25 mouse cellular contexts compared by ENCODE assay signal in the genomic region with DNA sequence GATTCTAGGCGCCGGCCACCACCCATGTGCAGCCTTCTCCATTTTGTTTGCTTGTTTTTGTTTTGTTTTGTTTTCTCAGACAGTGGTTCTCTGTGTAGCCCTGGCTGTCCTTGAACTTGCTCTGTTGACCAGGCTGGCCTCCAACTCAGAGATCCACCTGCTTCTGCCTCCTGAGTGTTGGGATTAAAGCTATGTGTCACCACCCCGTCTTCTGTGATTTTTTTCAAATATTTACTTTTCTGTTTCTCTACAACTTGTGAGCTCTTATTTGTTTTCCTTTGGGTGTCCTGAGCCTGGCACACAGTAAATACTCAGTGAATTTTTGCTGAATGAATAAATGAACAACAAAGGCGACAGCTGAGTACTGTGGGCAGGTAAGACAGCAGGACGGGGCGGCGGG. TPM values are rescaled to one million over a fixed set of nuclear protein-coding genes. Genes with fewer than 3 reads are reported as not detected.
"Had no signal": no experiment of that assay in that cellular context is flagged by ENCODE, and none has a peak within 500 bp of the region (broad histone marks: within the 10 kb centered on the region; RNA-seq: fewer than 3 reads in every experiment).

No protein-coding gene starts in this region.

- H3K27ac ChIP-seq: gastrocnemius, adult 2 months; hindbrain, embryonic 13.5 days; kidney, embryonic 15.5 days; kidney, postnatal 0 days; liver, embryonic 15.5 days had no signal

- H3K4me3 ChIP-seq: gastrocnemius, adult 2 months; heart, embryonic 12.5 days; hindbrain, embryonic 13.5 days; kidney, embryonic 15.5 days; limb, embryonic 12.5 days; liver, embryonic 13.5 days; liver, embryonic 15.5 days had no signal

- DNase-seq: gastrocnemius, adult 2 months; gastrocnemius, postnatal 10 days; gastrocnemius, postnatal 25 days; heart, adult 18-20 months; heart, postnatal 10 days; heart, postnatal 4 days; kidney, adult 11 months; kidney, adult 2 months; kidney, adult 9 months; kidney, postnatal 14 days; kidney, postnatal 36 days; layer of hippocampus, adult 9-11 months; layer of hippocampus, postnatal 36 days; left cerebral cortex, postnatal 4 days; liver; liver, embryonic 13.5 days; liver, postnatal 0 days had no signal

- H3K9ac ChIP-seq: heart, embryonic 12.5 days; hindbrain, embryonic 13.5 days; kidney, embryonic 15.5 days; limb, embryonic 12.5 days; liver, embryonic 13.5 days; liver, embryonic 15.5 days; liver, postnatal 0 days had no signal

- H3K27me3 ChIP-seq: heart, embryonic 12.5 days; kidney, embryonic 15.5 days; limb, embryonic 12.5 days; liver, embryonic 13.5 days; liver, embryonic 15.5 days had no signal

- H3K36me3 ChIP-seq: heart, embryonic 12.5 days; hindbrain, embryonic 13.5 days; kidney, embryonic 15.5 days; limb, embryonic 12.5 days; liver, embryonic 13.5 days; liver, embryonic 15.5 days had no signal

- H3K9me3 ChIP-seq: kidney, embryonic 15.5 days; liver, embryonic 13.5 days; liver, embryonic 15.5 days had no signal

- H3K4me2 ChIP-seq: heart, embryonic 12.5 days; hindbrain, embryonic 13.5 days; kidney, embryonic 15.5 days; limb, embryonic 12.5 days; liver, embryonic 13.5 days; liver, embryonic 15.5 days had no signal

- ATAC-seq: hindbrain, embryonic 16.5 days; inflammation-experienced regulatory T-cells, adult 6 months; liver, postnatal 0 days had no signal

RNA-seq across cellular contexts. Expression of a gene that starts 26.4 kb away (rescaled TPM):
- total RNA-seq: gastrocnemius, postnatal 10 days; layer of hippocampus, postnatal 36 days; left cerebral cortex, postnatal 4 days had no signal
